Mouse (Mus musculus): ENCODE data around the gene Rad1.

DNA sequence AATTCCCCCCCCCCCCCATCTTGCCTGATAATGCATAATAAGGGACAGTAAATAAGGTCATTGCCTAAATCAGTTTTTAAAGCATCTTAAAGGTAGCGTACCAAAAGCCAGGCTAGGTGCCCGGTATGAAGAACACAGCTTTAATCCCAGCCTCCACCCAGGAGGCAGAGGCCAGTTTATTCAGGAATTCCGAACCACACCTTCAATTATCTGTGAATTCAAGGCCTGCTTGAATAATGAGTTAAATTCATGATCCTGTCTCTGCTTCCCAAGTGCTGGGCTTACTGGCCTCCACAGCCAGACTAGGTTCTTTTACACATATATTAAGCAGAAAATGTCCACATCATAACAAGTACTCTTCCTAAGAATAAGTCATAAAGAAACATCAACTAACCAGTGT is 14.9 kb upstream of the Rad1 start:
- no peak for TF ChIP-seq CTCF (IDR thresholded peaks at IDR 0.05; ENCODE audit: extremely low read depth, insufficient read depth, low read length)
- no peak for TF ChIP-seq POLR2A (IDR thresholded peaks at IDR 0.05; ENCODE audit: extremely low read depth, insufficient read depth, low read length)
